Mouse (Mus musculus) stomach, embryonic 16.5 days (tissue): ENCODE measurements around the gene Cntnap1. TPM values are rescaled to one million over a fixed set of nuclear protein-coding genes. Genes with fewer than 3 reads are reported as not detected.

Experiments used
- ATAC-seq: fragments of 200-750 bp; cut with Nextera tagmentation; 2 replicates; pipeline ENCODE4 v1.8.0; 2017; ENCODE audit warnings: moderate number of reproducible peaks, moderate TSS enrichment; ENCODE audit not compliant: insufficient read depth, low FRiP score
- H3K27ac ChIP-seq: fragments of 300-500 bp; sonication (generic); 2 replicates; pipeline ENCODE4 v1.5.1; 2014; ENCODE audit warnings: low read length
- H3K27me3 ChIP-seq: fragments of 300-500 bp; sonication (generic); 2 replicates; pipeline ENCODE4 v1.6.1; 2014; ENCODE audit warnings: low read length, control low read depth, mixed read lengths; ENCODE audit not compliant: control insufficient read depth, insufficient read depth
- H3K36me3 ChIP-seq: fragments of 300-500 bp; sonication (generic); 2 replicates; pipeline ENCODE4 v1.6.1; 2014; ENCODE audit warnings: low read length; ENCODE audit not compliant: control insufficient read depth, insufficient read depth
- H3K4me1 ChIP-seq: fragments of 300-500 bp; sonication (generic); 2 replicates; pipeline ENCODE4 v1.6.1; 2014; ENCODE audit warnings: low read length, control low read depth, mixed read lengths; ENCODE audit not compliant: control insufficient read depth, insufficient read depth
- H3K4me2 ChIP-seq: fragments of 300-500 bp; sonication (generic); 2 replicates; pipeline ENCODE4 v1.6.1; 2014; ENCODE audit warnings: low read depth, low read length, mixed read lengths
- H3K4me3 ChIP-seq: fragments of 300-500 bp; sonication (generic); replicated peaks from 2 replicates; pipeline ENCODE4 v1.5.1; 2014; ENCODE audit warnings: mild to moderate bottlenecking, low read length
- H3K9ac ChIP-seq: fragments of 300-500 bp; sonication (generic); 2 replicates; pipeline ENCODE4 v1.6.1; 2014; ENCODE audit warnings: low read length
- H3K9me3 ChIP-seq: fragments of 300-500 bp; sonication (generic); replicated peaks from 2 replicates; pipeline ENCODE4 v1.6.1; 2016; ENCODE audit warnings: low read length, control low read depth; ENCODE audit not compliant: control insufficient read depth
- WGBS: fragments of 180-500 bp; shearing (Covaris S2); extraction: QIAGEN DNeasy Blood & Tissue Kit; methylation state at CpG from one replicate; pipeline ENCODE4 v1.1.7; 2014; 5-methylcytosine and 5-hydroxymethylcytosine counted together
- polyA plus RNA-seq: library from polyadenylated mRNA; unstranded; fragments of >200 nt; fragmentation: Nextera tagmentation; extraction: Ambion mirVana; gene quantifications from 2 replicates; pipeline ENCODE4 v1.2.1, GENCODE M21; 2015

Cntnap1 gene
- polyA plus RNA-seq, 1 experiment from 2014 or later = 2.3 TPM

- Histone ChIP-seq H3K4me3 (peak overlapping the region; percentile 38), H3K27me3 (no peaks in the 10 kb centered on the region; the same call in 1 of the 2 replicates), H3K9ac (peak overlapping the region; percentile 34; the same call in 1 of the 2 replicates), H3K27ac (peak overlapping the region; percentile 81), H3K36me3 (peaks cover 31% of the 10 kb centered on the region), H3K4me2 (peak overlapping the region; percentile 49), H3K9me3 (no peaks in the 10 kb centered on the region), H3K4me1 (peaks cover 30% of the 10 kb centered on the region)
- peak; percentile 68 for ATAC-seq
- 48% methylated on average over 35 of the region's 35 CpGs for WGBS
Measured at GRCm38 (mm10) chr11:101164677-101165580, 5.4 kb upstream of the Cntnap1 start.

- 0 out of 2 replicates have a peak overlapping the region, but pooled peaks have one; percentile 22 for H3K9ac ChIP-seq
- no peak for ATAC-seq
- 0 out of 2 replicates have a peak overlapping the region, but pooled peaks have one; percentile 9 for H3K4me3 ChIP-seq
- peaks cover 29% of the 10 kb centered on the region for H3K36me3 ChIP-seq
- peak overlapping the region; percentile 28; the same call in 1 of the 2 replicates for H3K27ac ChIP-seq
- no peaks in the 10 kb centered on the region; the same call in 1 of the 2 replicates for H3K27me3 ChIP-seq
- no peaks in the 10 kb centered on the region for H3K9me3 ChIP-seq
- peak overlapping the region; percentile 32; the same call in 1 of the 2 replicates for H3K4me2 ChIP-seq
- peaks cover 30% of the 10 kb centered on the region for H3K4me1 ChIP-seq
- WGBS = 72% methylated on average over 14 of the region's 14 CpGs
Measured at GRCm38 (mm10) chr11:101166357-101166756, 4.0 kb upstream of the Cntnap1 start.

- Histone ChIP-seq H3K4me2 (no peak overlapping the region), H3K4me3 (no peak overlapping the region), H3K4me1 (peaks cover 32% of the 10 kb centered on the region), H3K27me3 (no peaks in the 10 kb centered on the region; the same call in 1 of the 2 replicates), H3K9ac (no peak overlapping the region), H3K9me3 (no peaks in the 10 kb centered on the region), H3K27ac (no peak overlapping the region), H3K36me3 (peaks cover 25% of the 10 kb centered on the region)
- WGBS = 72% methylated on average over 19 of the region's 19 CpGs
- ATAC-seq = no peak
Measured at GRCm38 (mm10) chr11:101167211-101167962, 2.9 kb upstream of the Cntnap1 start.

GRCm38 (mm10) chr11:101167963-101168300 is 2.4 kb upstream of the Cntnap1 start:
- Histone ChIP-seq H3K4me2 (no peak overlapping the region), H3K4me1 (peaks cover 32% of the 10 kb centered on the region), H3K9ac (peak overlapping the region; percentile 90; the same call in 1 of the 2 replicates), H3K4me3 (no peak overlapping the region), H3K9me3 (no peaks in the 10 kb centered on the region), H3K27me3 (no peaks in the 10 kb centered on the region; the same call in 1 of the 2 replicates), H3K36me3 (peaks cover 25% of the 10 kb centered on the region), H3K27ac (no peak overlapping the region)
- no peak for ATAC-seq
- 68% methylated on average over 8 of the region's 8 CpGs for WGBS

- H3K9me3 ChIP-seq = no peaks in the 10 kb centered on the region
- no peak for ATAC-seq
- peak overlapping the region; percentile 90 for H3K9ac ChIP-seq
- WGBS = 71% methylated on average over 18 of the region's 18 CpGs
- no peak overlapping the region for H3K27ac ChIP-seq
- no peaks in the 10 kb centered on the region; the same call in 1 of the 2 replicates for H3K27me3 ChIP-seq
- H3K4me3 ChIP-seq = peak overlapping the region; percentile 85
- peak overlapping the region; percentile 92 for H3K4me2 ChIP-seq
- H3K4me1 ChIP-seq = peaks cover 32% of the 10 kb centered on the region
- H3K36me3 ChIP-seq = peaks cover 22% of the 10 kb centered on the region
Measured at GRCm38 (mm10) chr11:101168301-101168980, 1.9 kb upstream of the Cntnap1 start.

- H3K9ac ChIP-seq = peak overlapping the region; percentile 90
- H3K27ac ChIP-seq = peak overlapping the region; percentile 91
Measured at GRCm38 (mm10) chr11:101169301-101170107, 819 bp upstream of the Cntnap1 start.

GRCm38 (mm10) chr11:101170811-101171610 is 688 bp downstream of the Cntnap1 start, which contains the start of gene Plekhh3:
TSS of gene Plekhh3 (minus strand) at chr11:101171351.
- ATAC-seq = peak; percentile 94
- WGBS = under 1% methylated on average over 48 of the region's 50 CpGs
- H3K9ac ChIP-seq = peak within 1 kb of the TSS; percentile 90
- H3K27ac ChIP-seq = peak within 1 kb of the TSS; percentile 96
- H3K27me3 ChIP-seq = peaks cover 5% of the 10 kb centered on the region; the same call in 1 of the 2 replicates
- peaks cover 10% of the 10 kb centered on the region for H3K36me3 ChIP-seq
- H3K4me1 ChIP-seq = peaks cover 52% of the 10 kb centered on the region
- peak within 1 kb of the TSS; percentile 92 for H3K4me2 ChIP-seq
- H3K4me3 ChIP-seq = peak within 1 kb of the TSS; percentile 85
- H3K9me3 ChIP-seq = no peaks in the 10 kb centered on the region

More at GRCm38 (mm10) chr11:101169301-101170107, 819 bp upstream of the Cntnap1 start:
- peaks cover 41% of the 10 kb centered on the region for H3K4me1 ChIP-seq
- H3K4me2 ChIP-seq = peak overlapping the region; percentile 92
- H3K4me3 ChIP-seq = peak overlapping the region; percentile 85
- H3K9me3 ChIP-seq = no peaks in the 10 kb centered on the region
- 15% methylated on average over 17 of the region's 17 CpGs for WGBS
- H3K36me3 ChIP-seq = peaks cover 15% of the 10 kb centered on the region
- ATAC-seq = no peak
- H3K27me3 ChIP-seq = no peaks in the 10 kb centered on the region; the same call in 1 of the 2 replicates
